Mouse (Mus musculus) embryonic stem cell, embryonic (primary cell): ENCODE data around the gene Scd3.

Experiments
- CTCF ChIA-PET, 4 experiments: fragments of 300-600 bp in 2 of 4; fragments of 350-600 bp in 2 of 4; sonication (Branson Sonifier 250); formaldehyde crosslinking; loops; one replicate each; lab custom pipeline; 2022; ENCODE audit warnings: inconsistent platforms in 2 of 4; lab: Charles Lee
- POLR2A ChIA-PET, 4 experiments: fragments of 300-600 bp in 2 of 4; fragments of 350-600 bp in 2 of 4; sonication (Branson Sonifier 250); formaldehyde crosslinking; loops; one replicate each; lab custom pipeline; 2022; ENCODE audit warnings: antibody characterized with exemption in 4 of 4, inconsistent platforms in 1 of 4; lab: Charles Lee

Gene Scd3

GRCm38 (mm10) chr19:44251138-44251537, 48.1 kb downstream of the Scd3 start:
- POLR2A ChIA-PET, result interaction anchor here in 2 of 4 experiments (0.6 to 23.6 kb wide), 10 partner anchors 13 to 83 kb away, joined by 3 to 443 read pairs (median 32); partner anchors contain the start of gene Scd2 (in 1 of the 2)
- CTCF ChIA-PET, result interaction anchor here in 2 of 4 experiments (0.6 to 1.4 kb wide), 4 partner anchors 42 to 60 kb away, joined by 3 read pairs; partner anchors contain the start of gene Scd2 (in 1 of the 2)

GRCm38 (mm10) chr19:44251936-44252558, 49.0 kb downstream of the Scd3 start:
- ChIA-PET CTCF (interaction anchor here in 2 of 4 experiments (0.6 to 1.2 kb wide), 7 partner anchors 10 to 1484 kb away, joined by 3 to 5 read pairs (median 3); partner anchors contain the start of gene Pax2 (in 1 of the 2)), POLR2A (interaction anchor here in 2 of 4 experiments (0.5 to 23.6 kb wide), 11 partner anchors 10 to 83 kb away, joined by 3 to 443 read pairs (median 4); partner anchors contain the start of gene Scd2 (in 2 of the 2))

- ChIA-PET POLR2A (interaction anchor here in 3 of 4 experiments (0.7 to 23.6 kb wide), 19 partner anchors 8 to 309 kb away, joined by 3 to 443 read pairs (median 6); partner anchors contain the start of gene Scd2 (in 2 of the 3)), CTCF (interaction anchor here in 2 of 4 experiments (0.5 to 1.6 kb wide), 3 partner anchors 15 to 41 kb away, joined by 3 to 4 read pairs (median 3); partner anchors contain the start of gene Scd2 (in 1 of the 2))
Observed at GRCm38 (mm10) chr19:44254106-44254505, 51.0 kb downstream of the Scd3 start.

- ChIA-PET POLR2A (interaction anchor here in 3 of 4 experiments (0.5 to 23.6 kb wide), 11 partner anchors 9 to 1832 kb away, joined by 3 to 443 read pairs (median 6); partner anchors contain the start of gene Scd2 (in 1 of the 3)), CTCF (interaction anchor here in 1 of 4 experiments (0.6 kb wide), 1 partner anchor 630 kb away, joined by 5 read pairs; no protein-coding TSS in a partner anchor)
Observed at GRCm38 (mm10) chr19:44257377-44257966, 54.4 kb downstream of the Scd3 start.

- ChIA-PET CTCF (interaction anchor here in 2 of 4 experiments (0.6 to 2.1 kb wide), 5 partner anchors 12 to 416 kb away, joined by 3 to 10 read pairs (median 7); partner anchors contain the start of gene Scd2 (in 1 of the 2)), POLR2A (interaction anchor here in 2 of 4 experiments (0.6 to 10.8 kb wide), 11 partner anchors 9 to 742 kb away, joined by 3 to 462 read pairs (median 8); partner anchors contain the start of gene Scd2 (in 1 of the 2))
Observed at GRCm38 (mm10) chr19:44259484-44259883, 56.4 kb downstream of the Scd3 start.

- CTCF ChIA-PET, result interaction anchor here in 3 of 4 experiments (0.7 to 2.1 kb wide), 5 partner anchors 13 to 34 kb away, joined by 3 to 10 read pairs (median 7); partner anchors contain the start of gene Scd2 (in 2 of the 3)
- POLR2A ChIA-PET, result interaction anchor here in 3 of 4 experiments (0.6 to 10.8 kb wide), 14 partner anchors 8 to 51 kb away, joined by 3 to 462 read pairs (median 9); partner anchors contain the start of gene Scd2 (in 3 of the 3)
Observed at GRCm38 (mm10) chr19:44260487-44260886, 57.4 kb downstream of the Scd3 start.

- POLR2A ChIA-PET, result interaction anchor here (0.6 to 10.8 kb wide), 20 partner anchors 10 to 146 kb away, joined by 3 to 462 read pairs (median 5); partner anchors contain the start of genes Scd2 (in 3 of the 4), Scd1 (in 1 of the 4) and Scd4 (in 1 of the 4)
- CTCF ChIA-PET, result interaction anchor here in 3 of 4 experiments (0.6 to 1.1 kb wide), 8 partner anchors 13 to 1830 kb away, joined by 3 to 5 read pairs (median 4); partner anchors contain the start of genes Scd2 (in 2 of the 3) and Crtac1 (in 1 of the 3)
Observed at GRCm38 (mm10) chr19:44261774-44262173, 58.7 kb downstream of the Scd3 start.

GRCm38 (mm10) chr19:44263581-44263980, 60.5 kb downstream of the Scd3 start:
- CTCF ChIA-PET, result interaction anchor here in 2 of 4 experiments (0.6 to 1.3 kb wide), 2 partner anchors 23 to 30 kb away, joined by 4 read pairs; no protein-coding TSS in a partner anchor
- POLR2A ChIA-PET, result interaction anchor here in 2 of 4 experiments (0.8 to 10.8 kb wide), 11 partner anchors 8 to 88 kb away, joined by 3 to 462 read pairs (median 93); partner anchors contain the start of gene Scd2 (in 2 of the 2)

GRCm38 (mm10) chr19:44264226-44264625, 61.2 kb downstream of the Scd3 start:
- ChIA-PET POLR2A (interaction anchor here in 3 of 4 experiments (0.8 to 10.8 kb wide), 16 partner anchors 9 to 124 kb away, joined by 3 to 462 read pairs (median 52); partner anchors contain the start of gene Scd2 (in 3 of the 3)), CTCF (interaction anchor here in 2 of 4 experiments (1.0 to 5.2 kb wide), 3 partner anchors 18 to 30 kb away, joined by 3 to 39 read pairs (median 4); partner anchors contain the start of gene Scd2 (in 1 of the 2))

- CTCF ChIA-PET, result interaction anchor here in 2 of 4 experiments (1.0 to 5.2 kb wide), 4 partner anchors 14 to 29 kb away, joined by 3 to 39 read pairs (median 8); partner anchors contain the start of gene Scd2 (in 1 of the 2)
- POLR2A ChIA-PET, result interaction anchor here in 3 of 4 experiments (0.6 to 10.8 kb wide), 23 partner anchors 9 to 129 kb away, joined by 3 to 462 read pairs (median 32); partner anchors contain the start of gene Scd2 (in 3 of the 3)
Observed at GRCm38 (mm10) chr19:44265300-44265699, 62.2 kb downstream of the Scd3 start.

GRCm38 (mm10) chr19:44265911-44266337, 62.9 kb downstream of the Scd3 start:
- POLR2A ChIA-PET, result interaction anchor here in 3 of 4 experiments (0.6 to 10.8 kb wide), 22 partner anchors 10 to 143 kb away, joined by 3 to 462 read pairs (median 32); partner anchors contain the start of gene Scd2 (in 3 of the 3)
- CTCF ChIA-PET, result interaction anchor here in 2 of 4 experiments (1.0 to 5.2 kb wide), 5 partner anchors 14 to 28 kb away, joined by 3 to 39 read pairs (median 7); partner anchors contain the start of gene Scd2 (in 1 of the 2)

- CTCF ChIA-PET, result interaction anchor here in 3 of 4 experiments (0.6 to 5.2 kb wide), 13 partner anchors 13 to 798 kb away, joined by 3 to 39 read pairs (median 4); partner anchors contain the start of gene Scd2 (in 2 of the 3)
Observed at GRCm38 (mm10) chr19:44266458-44266823, 63.4 kb downstream of the Scd3 start.

GRCm38 (mm10) chr19:44266824-44267498, 63.9 kb downstream of the Scd3 start:
- CTCF ChIA-PET, result interaction anchor here in 3 of 4 experiments (0.6 to 5.2 kb wide), 15 partner anchors 12 to 797 kb away, joined by 3 to 39 read pairs (median 4); partner anchors contain the start of gene Scd2 (in 2 of the 3)
- POLR2A ChIA-PET, result interaction anchor here (0.6 to 10.8 kb wide), 38 partner anchors 9 to 677 kb away, joined by 3 to 462 read pairs (median 6); partner anchors contain the start of gene Scd2 (in 3 of the 4)

More at GRCm38 (mm10) chr19:44266458-44266823, 63.4 kb downstream of the Scd3 start:
- POLR2A ChIA-PET, result interaction anchor here (0.8 to 10.8 kb wide), 31 partner anchors 10 to 218 kb away, joined by 3 to 462 read pairs (median 8); partner anchors contain the start of gene Scd2 (in 3 of the 4)

- ChIA-PET CTCF (interaction anchor here in 3 of 4 experiments (0.6 to 5.2 kb wide), 13 partner anchors 12 to 992 kb away, joined by 3 to 39 read pairs (median 5); partner anchors contain the start of gene Scd2 (in 2 of the 3)), POLR2A (interaction anchor here (0.5 to 10.8 kb wide), 41 partner anchors 8 to 1875 kb away, joined by 3 to 462 read pairs (median 6); partner anchors contain the start of gene Scd2 (in 3 of the 4))
Observed at GRCm38 (mm10) chr19:44267499-44268002, 64.5 kb downstream of the Scd3 start.

GRCm38 (mm10) chr19:44273711-44274110, 70.6 kb downstream of the Scd3 start:
- POLR2A ChIA-PET, result interaction anchor here (0.6 to 13.6 kb wide), 17 partner anchors 9 to 238 kb away, joined by 3 to 255 read pairs (median 4); partner anchors contain the start of gene Scd2 (in 2 of the 4)
- CTCF ChIA-PET, result interaction anchor here in 2 of 4 experiments (0.5 to 0.8 kb wide), 2 partner anchors 20 to 90 kb away, joined by 3 to 4 read pairs; no protein-coding TSS in a partner anchor
